Mouse (Mus musculus) liver, embryonic 16.5 days (tissue): Measurements from ENCODE around the gene Mip. TPM values are rescaled to one million over a fixed set of nuclear protein-coding genes. Genes with fewer than 3 reads are reported as not detected.
"Not testable (repeated sequence)": the region's sequence is repeated elsewhere in the genome, so short reads cannot be mapped to it uniquely, and the experiment has no call there.

ENCODE experiments used
- ATAC-seq: fragments of 200-750 bp; cut with Nextera tagmentation; 2 replicates; pipeline ENCODE4 v1.8.0; 2017; ENCODE audit warnings: low read depth, mild to moderate bottlenecking, moderate number of reproducible peaks, moderate library complexity
- H3K27ac ChIP-seq: fragments of 300-500 bp; sonication (generic); 2 replicates; pipeline ENCODE4 v1.5.1; 2014; ENCODE audit warnings: mild to moderate bottlenecking, low read length
- H3K27me3 ChIP-seq: fragments of 300-500 bp; sonication (generic); 2 replicates; pipeline ENCODE4 v1.6.1; 2014; ENCODE audit warnings: low read depth, low read length, mixed read lengths; ENCODE audit not compliant: control insufficient read depth, insufficient read depth
- H3K36me3 ChIP-seq: fragments of 300-500 bp; sonication (generic); 2 replicates; pipeline ENCODE4 v1.6.1; 2014; ENCODE audit warnings: mild to moderate bottlenecking; ENCODE audit not compliant: control insufficient read depth, insufficient read depth
- H3K4me1 ChIP-seq: fragments of 300-500 bp; sonication (generic); 2 replicates; pipeline ENCODE4 v1.6.1; 2014; ENCODE audit warnings: low read depth, low read length, mixed read lengths; ENCODE audit not compliant: control insufficient read depth
- H3K4me2 ChIP-seq: fragments of 300-500 bp; sonication (generic); 2 replicates; pipeline ENCODE4 v1.6.1; 2014; ENCODE audit warnings: low read depth, low read length, mixed read lengths
- H3K4me3 ChIP-seq: fragments of 300-500 bp; sonication (generic); 2 replicates; pipeline ENCODE4 v1.5.1; 2014; ENCODE audit warnings: low read depth, mild to moderate bottlenecking, low read length
- H3K9ac ChIP-seq: fragments of 300-500 bp; sonication (generic); 2 replicates; pipeline ENCODE4 v1.6.1; 2014; ENCODE audit warnings: low read depth, low read length
- H3K9me3 ChIP-seq: fragments of 300-500 bp; sonication (generic); replicated peaks from 2 replicates; pipeline ENCODE4 v1.6.1; 2016; ENCODE audit warnings: low read length; ENCODE audit not compliant: control insufficient read depth
- whole genome bisulfite sequencing: fragments of 180-500 bp; shearing (Covaris S2); extraction: QIAGEN DNeasy Blood & Tissue Kit; methylation state at CpG from one replicate; pipeline ENCODE4 v1.1.7; 2014; ENCODE audit not compliant: insufficient replicate concordance; 5-methylcytosine and 5-hydroxymethylcytosine counted together
- polyA plus RNA-seq: library from polyadenylated mRNA; unstranded; fragments of >200 nt; fragmentation: Nextera tagmentation; extraction: Ambion mirVana; gene quantifications from 2 replicates; pipeline ENCODE4 v1.2.1, GENCODE M21; 2015

The Mip gene
- polyA plus RNA-seq, 1 experiment from 2014 or later: 0.05 TPM

GRCm38 (mm10) chr10:128208326-128208725 is 17.3 kb upstream of the Mip start:
- Histone ChIP-seq H3K9me3 (no peaks in the 10 kb centered on the region), H3K4me1 (peaks cover 27% of the 10 kb centered on the region), H3K27ac (no peak overlapping the region), H3K4me2 (no peak overlapping the region), H3K4me3 (no peak overlapping the region), H3K9ac (no peak overlapping the region), H3K36me3 (no peaks in the 10 kb centered on the region), H3K27me3 (no peaks in the 10 kb centered on the region)
- WGBS: 77% methylated on average over 10 of the region's 10 CpGs
- ATAC-seq: no peak

GRCm38 (mm10) chr10:128209311-128210009 is 16.2 kb upstream of the Mip start:
- Histone ChIP-seq H3K4me3 (no peak overlapping the region), H3K9ac (no peak overlapping the region), H3K27me3 (no peaks in the 10 kb centered on the region), H3K27ac (no peak overlapping the region), H3K4me2 (no peak overlapping the region), H3K4me1 (peaks cover 25% of the 10 kb centered on the region), H3K36me3 (no peaks in the 10 kb centered on the region), H3K9me3 (no peaks in the 10 kb centered on the region)
- ATAC-seq: no peak
- WGBS: 79% methylated on average over 11 of the region's 11 CpGs

- no peak overlapping the region; the same call in 1 of the 2 replicates for H3K4me2 ChIP-seq
- H3K36me3 ChIP-seq: no peaks in the 10 kb centered on the region
- H3K4me3 ChIP-seq: no peak overlapping the region
- ATAC-seq: no peak
- H3K9me3 ChIP-seq: no peaks in the 10 kb centered on the region
- peaks cover 22% of the 10 kb centered on the region for H3K4me1 ChIP-seq
- no peak overlapping the region for H3K9ac ChIP-seq
- WGBS: 72% methylated on average over 2 of the region's 2 CpGs
- H3K27ac ChIP-seq: no peak overlapping the region
- H3K27me3 ChIP-seq: no peaks in the 10 kb centered on the region
Observed at GRCm38 (mm10) chr10:128210131-128210530, 15.5 kb upstream of the Mip start.

GRCm38 (mm10) chr10:128210954-128211353 is 14.7 kb upstream of the Mip start:
- H3K36me3 ChIP-seq: no peaks in the 10 kb centered on the region
- H3K27ac ChIP-seq: no peak overlapping the region
- peak overlapping the region; percentile 43 for H3K9ac ChIP-seq
- H3K9me3 ChIP-seq: no peaks in the 10 kb centered on the region
- H3K4me3 ChIP-seq: peak overlapping the region; percentile 74
- no peaks in the 10 kb centered on the region for H3K27me3 ChIP-seq
- ATAC-seq: peak; percentile 20
- 12% methylated on average over 14 of the region's 14 CpGs for WGBS
- H3K4me2 ChIP-seq: peak overlapping the region; percentile 80
- H3K4me1 ChIP-seq: peaks cover 22% of the 10 kb centered on the region

GRCm38 (mm10) chr10:128211390-128212108 is 14.1 kb upstream of the Mip start, which contains the start of gene Spryd4:
Spryd4 (minus strand) TSS chr10:128211807.
- WGBS: under 1% methylated on average over 30 of the region's 30 CpGs
- Histone ChIP-seq H3K36me3 (no peaks in the 10 kb centered on the region), H3K9ac (peak within 1 kb of the TSS; percentile 43), H3K27me3 (no peaks in the 10 kb centered on the region), H3K9me3 (no peaks in the 10 kb centered on the region), H3K4me2 (peak within 1 kb of the TSS; percentile 80), H3K27ac (peak within 1 kb of the TSS; percentile 67), H3K4me1 (peaks cover 22% of the 10 kb centered on the region), H3K4me3 (peak within 1 kb of the TSS; percentile 74)
- peak; percentile 94 for ATAC-seq

GRCm38 (mm10) chr10:128212148-128212547 is 13.5 kb upstream of the Mip start:
- Histone ChIP-seq H3K27ac (peak overlapping the region; percentile 67), H3K36me3 (no peaks in the 10 kb centered on the region), H3K9ac (peak overlapping the region; percentile 40; the same call in 1 of the 2 replicates), H3K4me2 (peak overlapping the region; percentile 80), H3K9me3 (no peaks in the 10 kb centered on the region), H3K4me3 (peak overlapping the region; percentile 74), H3K27me3 (no peaks in the 10 kb centered on the region), H3K4me1 (peaks cover 22% of the 10 kb centered on the region)
- WGBS: 40% methylated on average over 6 of the region's 6 CpGs
- no peak for ATAC-seq

- no peaks in the 10 kb centered on the region for H3K9me3 ChIP-seq
- no peak overlapping the region for H3K27ac ChIP-seq
- H3K9ac ChIP-seq: peak overlapping the region; percentile 57
- H3K4me1 ChIP-seq: peaks cover 22% of the 10 kb centered on the region
- peak overlapping the region; percentile 55 for H3K4me3 ChIP-seq
- H3K27me3 ChIP-seq: no peaks in the 10 kb centered on the region
- no peaks in the 10 kb centered on the region for H3K36me3 ChIP-seq
- WGBS: 0% methylated on average over 18 of the region's 18 CpGs
- ATAC-seq: peak; percentile 41
- H3K4me2 ChIP-seq: peak overlapping the region; percentile 80
Observed at GRCm38 (mm10) chr10:128212871-128213323, 12.7 kb upstream of the Mip start.

GRCm38 (mm10) chr10:128214112-128214511 is 11.5 kb upstream of the Mip start:
- not testable (repeated sequence) for H3K36me3 ChIP-seq, H3K27me3 ChIP-seq, ATAC-seq

GRCm38 (mm10) chr10:128214981-128215380 is 10.7 kb upstream of the Mip start:
- Histone ChIP-seq H3K4me3 (no peak overlapping the region), H3K36me3 (no peaks in the 10 kb centered on the region), H3K4me2 (no peak overlapping the region), H3K4me1 (peaks cover 34% of the 10 kb centered on the region), H3K27ac (no peak overlapping the region), H3K9me3 (no peaks in the 10 kb centered on the region), H3K27me3 (no peaks in the 10 kb centered on the region), H3K9ac (no peak overlapping the region)
- ATAC-seq: no peak
- 73% methylated on average over 5 of the region's 5 CpGs for WGBS

More at GRCm38 (mm10) chr10:128214112-128214511, 11.5 kb upstream of the Mip start:
- H3K4me3 ChIP-seq, H3K9ac ChIP-seq, H3K27ac ChIP-seq, H3K9me3 ChIP-seq, H3K4me2 ChIP-seq: not testable (repeated sequence)
- H3K4me1 ChIP-seq: peaks cover 30% of the 10 kb centered on the region
- WGBS: 85% methylated on average over 4 of the region's 4 CpGs
